Mouse (Mus musculus) thymus, adult 2 months (tissue): ENCODE measurements around the gene Dnajc11.

Source experiments
- CTCF ChIP-seq: fragments of 200-500 bp; IDR thresholded peaks from 2 replicates; pipeline ENCODE4 v1.5.1; 2012; ENCODE audit warnings: mild to moderate bottlenecking, control low read depth, low read length, moderate library complexity, borderline replicate concordance; ENCODE audit not compliant: control insufficient read depth, poor library complexity, insufficient read depth; ENCODE audit errors: extremely low read depth
- POLR2A ChIP-seq: fragments of 200-500 bp; IDR thresholded peaks from 2 replicates; pipeline ENCODE4 v1.6.1; 2012; ENCODE audit warnings: mild to moderate bottlenecking, low read length, control low read depth, moderate library complexity; ENCODE audit not compliant: control insufficient read depth, poor library complexity, insufficient read depth; ENCODE audit errors: extremely low read depth

DNA sequence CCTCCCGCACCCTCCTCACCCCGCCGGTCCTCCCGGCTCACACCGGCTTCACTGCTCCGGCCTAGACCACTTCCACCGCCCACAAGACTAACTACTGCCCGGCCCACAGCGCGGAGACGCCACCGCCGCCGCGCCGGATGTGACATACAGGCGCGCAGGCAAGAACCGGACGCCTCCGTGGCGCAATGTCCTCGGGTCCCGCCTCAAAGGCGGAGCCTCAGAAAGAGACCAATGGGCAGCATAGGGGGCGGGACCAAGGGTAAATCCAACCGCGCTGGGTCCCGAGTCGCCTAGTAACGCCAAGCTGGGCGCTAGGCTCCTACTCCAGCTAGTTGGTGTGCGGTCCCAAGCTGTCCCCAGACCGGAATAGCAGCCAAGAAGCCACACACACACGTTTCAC lies 94.0 kb downstream of the Dnajc11 start, which contains the start of gene Zbtb48:
- TF ChIP-seq CTCF (no peak; the same call in none of the 2 replicates), POLR2A (peak; percentile 77)
